In genomic region chr7:19341761-19342409, GRCm38 (mm10) we compare ENCODE assay signal across 8 mouse cellular contexts. TPM values are rescaled to one million over a fixed set of nuclear protein-coding genes. Genes with fewer than 3 reads are reported as not detected.
A peak's percentile ranks its signal among the peaks of the same experiment; 100 is the strongest.
DNase-seq lines count a peak whose midpoint lies in the region; ATAC-seq and TF ChIP-seq lines count a peak whose summit lies in the region.

No protein-coding gene starts in this region.

- DNase-seq in cerebellum, adult 8-10 months = peak; percentile 59
- DNase-seq in cerebellum, postnatal 4 days (ENCODE audit: low spot score in 2 of 2) = no peak
- DNase-seq in ES-CJ7 (ENCODE audit: low read depth, low spot score) = peak; percentile 55
- peak; percentile 24 for DNase-seq in forebrain, embryonic 14.5 days (ENCODE audit: low spot score)
- peak; percentile 38 for DNase-seq in hindbrain, embryonic 10.5 days (ENCODE audit: low spot score)
- no peak for DNase-seq in liver, postnatal 0 days

- TF ChIP-seq EP300 in liver, postnatal 0 days (IDR thresholded peaks at IDR 0.05; ENCODE audit: low read depth) = no peak

- WGBS in forebrain, embryonic 14.5 days = under 1% methylated on average over 37 of the region's 41 CpGs
- WGBS in hindbrain, embryonic 10.5 days = under 1% methylated on average over 41 of the region's 41 CpGs
- WGBS in liver, postnatal 0 days (ENCODE audit: insufficient replicate concordance) = 2% methylated on average over 41 of the region's 41 CpGs
- 1% methylated on average over 41 of the region's 41 CpGs for WGBS in small intestine, adult 2 months

- peak overlapping the region; percentile 89 for H3K4me2 ChIP-seq in forebrain, embryonic 14.5 days (ENCODE audit: low read length)
- H3K4me2 ChIP-seq in liver, postnatal 0 days (ENCODE audit: low read depth, low read length) = peak overlapping the region; percentile 58

- H3K27me3 ChIP-seq in forebrain, embryonic 14.5 days (replicated peaks; ENCODE audit: control insufficient read depth, insufficient read depth, low read length) = 0 out of 2 replicates have a peak, but pooled peaks cover 3% of the 10 kb centered on the region
- H3K27me3 ChIP-seq in hindbrain, embryonic 10.5 days (ENCODE audit: insufficient read depth, poor library complexity, severe bottlenecking) = peaks cover 34% of the 10 kb centered on the region
- peaks cover 23% of the 10 kb centered on the region for H3K27me3 ChIP-seq in liver, postnatal 0 days (ENCODE audit: insufficient read depth, low read length)
- peaks cover 8% of the 10 kb centered on the region for H3K27me3 ChIP-seq in small intestine, adult 2 months (ENCODE audit: control insufficient read depth, insufficient read depth, low read length)

- H3K4me1 ChIP-seq in forebrain, embryonic 14.5 days (ENCODE audit: control insufficient read depth, insufficient read depth, low read length) = peaks cover 24% of the 10 kb centered on the region
- peaks cover 43% of the 10 kb centered on the region for H3K4me1 ChIP-seq in hindbrain, embryonic 10.5 days (replicated peaks)
- H3K4me1 ChIP-seq in liver, postnatal 0 days (ENCODE audit: insufficient read depth) = peaks cover 30% of the 10 kb centered on the region
- H3K4me1 ChIP-seq in small intestine, adult 2 months (ENCODE audit: control insufficient read depth, insufficient read depth, insufficient read length, low read length) = peaks cover 14% of the 10 kb centered on the region

- no peak for TF ChIP-seq CTCF in liver, postnatal 0 days (IDR thresholded peaks at IDR 0.05; ENCODE audit: low read depth)
- TF ChIP-seq CTCF in small intestine, adult 2 months (IDR thresholded peaks at IDR 0.05; ENCODE audit: extremely low read depth, insufficient read length, insufficient replicate concordance, low read depth, low read length) = no peak

- no peak overlapping the region for H3K27ac ChIP-seq in forebrain, embryonic 14.5 days (ENCODE audit: low read depth, low read length)
- peak overlapping the region; percentile 76 for H3K27ac ChIP-seq in hindbrain, embryonic 10.5 days
- H3K27ac ChIP-seq in liver, postnatal 0 days (ENCODE audit: low read depth) = no peak overlapping the region
- H3K27ac ChIP-seq in small intestine, adult 2 months (ENCODE audit: insufficient read depth, low read depth, low read length) = no peak overlapping the region

- H3K4me3 ChIP-seq in forebrain, embryonic 14.5 days (ENCODE audit: low read depth, low read length) = peak overlapping the region; percentile 43
- H3K4me3 ChIP-seq in hindbrain, embryonic 10.5 days = peak overlapping the region; percentile 69
- peak overlapping the region; percentile 24; the same call in 1 of the 2 replicates for H3K4me3 ChIP-seq in liver, postnatal 0 days (ENCODE audit: low read depth, low read length)
- H3K4me3 ChIP-seq in small intestine, adult 2 months (ENCODE audit: low read depth, low read length) = peak overlapping the region; percentile 49

- ATAC-seq in forebrain, embryonic 14.5 days = no peak
- ATAC-seq in liver, postnatal 0 days = no peak
- ATAC-seq in granulocyte monocyte progenitor cell, adult 5-6 weeks (replicated peaks; ENCODE audit: poor library complexity, severe bottlenecking) = no peak

- peak overlapping the region; percentile 67 for H3K9ac ChIP-seq in forebrain, embryonic 14.5 days (ENCODE audit: low read length)
- H3K9ac ChIP-seq in liver, postnatal 0 days (replicated peaks) = peak overlapping the region; percentile 26; the same call in 1 of the 2 replicates

- no peak for TF ChIP-seq POLR2A in small intestine, adult 2 months (IDR thresholded peaks at IDR 0.05; ENCODE audit: low read depth, low read length)

- H3K36me3 ChIP-seq in forebrain, embryonic 14.5 days (ENCODE audit: control insufficient read depth, insufficient read depth, low read length) = no peaks in the 10 kb centered on the region
- no peaks in the 10 kb centered on the region for H3K36me3 ChIP-seq in hindbrain, embryonic 10.5 days
- H3K36me3 ChIP-seq in liver, postnatal 0 days (replicated peaks; ENCODE audit: insufficient read depth, low read length) = no peaks in the 10 kb centered on the region
- H3K36me3 ChIP-seq in small intestine, adult 2 months (ENCODE audit: control insufficient read depth, insufficient read depth, low read length) = no peaks in the 10 kb centered on the region

- no peaks in the 10 kb centered on the region for H3K9me3 ChIP-seq in forebrain, embryonic 14.5 days (replicated peaks; ENCODE audit: control insufficient read depth, low read length)
- H3K9me3 ChIP-seq in hindbrain, embryonic 10.5 days = no peaks in the 10 kb centered on the region
- H3K9me3 ChIP-seq in liver, postnatal 0 days (ENCODE audit: low read length) = no peaks in the 10 kb centered on the region

RNA-seq across cellular contexts. Expression of gene Ercc1, which starts 2.7 kb away (rescaled TPM):
- 99.5 and 101 TPM in 2 replicates for polyA plus RNA-seq in forebrain, embryonic 14.5 days (2014; fragmentation: Nextera tagmentation; extraction: Ambion mirVana)
- polyA plus RNA-seq in hindbrain, embryonic 10.5 days (2016; fragmentation: Nextera tagmentation; extraction: Ambion mirVana) = 106 and 128 TPM in 2 replicates
- 9.6 and 9.8 TPM in 2 replicates for polyA plus RNA-seq in liver, postnatal 0 days (2015; fragmentation: Nextera tagmentation; extraction: Ambion mirVana)
- 9.3 and 17.5 TPM in 2 replicates for polyA plus RNA-seq in small intestine, adult 2 months (2012; rRNA removed)
- 12.4 and 42.8 TPM in 2 replicates for total RNA-seq in granulocyte monocyte progenitor cell, adult 5-6 weeks (2014; fragmentation: Nextera tagmentation)
- 29.4 and 34.9 TPM in 2 replicates for total RNA-seq in granulocyte monocyte progenitor cell, adult 5-6 weeks (2017)

RNA-seq across cellular contexts. Expression of gene Cd3eap, which starts 17.4 kb away (rescaled TPM):
- 18.4 and 20.0 TPM in 2 replicates for polyA plus RNA-seq in forebrain, embryonic 14.5 days (2014; fragmentation: Nextera tagmentation; extraction: Ambion mirVana)
- 18.7 and 24.4 TPM in 2 replicates for polyA plus RNA-seq in hindbrain, embryonic 10.5 days (2016; fragmentation: Nextera tagmentation; extraction: Ambion mirVana)
- 7.7 and 7.8 TPM in 2 replicates for polyA plus RNA-seq in liver, postnatal 0 days (2015; fragmentation: Nextera tagmentation; extraction: Ambion mirVana)
- polyA plus RNA-seq in small intestine, adult 2 months (2012; rRNA removed) = 2.0 and 2.5 TPM in 2 replicates
- total RNA-seq in granulocyte monocyte progenitor cell, adult 5-6 weeks (2014; fragmentation: Nextera tagmentation) = 20.3 and 26.1 TPM in 2 replicates
- total RNA-seq in granulocyte monocyte progenitor cell, adult 5-6 weeks (2017) = 23.2 and 39.9 TPM in 2 replicates

RNA-seq across cellular contexts. Expression of gene Ppp1r13l, which starts 17.7 kb away (rescaled TPM):
- 1.1 and 1.3 TPM in 2 replicates for polyA plus RNA-seq in forebrain, embryonic 14.5 days (2014; fragmentation: Nextera tagmentation; extraction: Ambion mirVana)
- 4.7 and 5.6 TPM in 2 replicates for polyA plus RNA-seq in hindbrain, embryonic 10.5 days (2016; fragmentation: Nextera tagmentation; extraction: Ambion mirVana)
- 0.47 and 0.69 TPM in 2 replicates for polyA plus RNA-seq in liver, postnatal 0 days (2015; fragmentation: Nextera tagmentation; extraction: Ambion mirVana)
- 6.2 and 10.4 TPM in 2 replicates for polyA plus RNA-seq in small intestine, adult 2 months (2012; rRNA removed)
- 1.8 and 1.9 TPM in 2 replicates for total RNA-seq in granulocyte monocyte progenitor cell, adult 5-6 weeks (2014; fragmentation: Nextera tagmentation)
- 0.26 and 0.57 TPM in 2 replicates for total RNA-seq in granulocyte monocyte progenitor cell, adult 5-6 weeks (2017)

RNA-seq across cellular contexts. Expression of gene Fosb, which starts 32.0 kb away (rescaled TPM):
- polyA plus RNA-seq in forebrain, embryonic 14.5 days (2014; fragmentation: Nextera tagmentation; extraction: Ambion mirVana) = 0.17 TPM in 1 of 2 replicates, not detected in the other
- not detected in 2 replicates for polyA plus RNA-seq in hindbrain, embryonic 10.5 days (2016; fragmentation: Nextera tagmentation; extraction: Ambion mirVana)
- 0.06 TPM in 1 of 2 replicates, not detected in the other for polyA plus RNA-seq in liver, postnatal 0 days (2015; fragmentation: Nextera tagmentation; extraction: Ambion mirVana)
- 1.7 and 16.7 TPM in 2 replicates for polyA plus RNA-seq in small intestine, adult 2 months (2012; rRNA removed)
- 8.1 and 13.7 TPM in 2 replicates for total RNA-seq in granulocyte monocyte progenitor cell, adult 5-6 weeks (2014; fragmentation: Nextera tagmentation)
- total RNA-seq in granulocyte monocyte progenitor cell, adult 5-6 weeks (2017) = 19.3 and 24.4 TPM in 2 replicates

RNA-seq across cellular contexts. Expression of gene Ercc2, which starts 39.9 kb away (rescaled TPM):
- 12.9 and 15.2 TPM in 2 replicates for polyA plus RNA-seq in forebrain, embryonic 14.5 days (2014; fragmentation: Nextera tagmentation; extraction: Ambion mirVana)
- 29.0 and 33.9 TPM in 2 replicates for polyA plus RNA-seq in hindbrain, embryonic 10.5 days (2016; fragmentation: Nextera tagmentation; extraction: Ambion mirVana)
- 3.8 and 4.6 TPM in 2 replicates for polyA plus RNA-seq in liver, postnatal 0 days (2015; fragmentation: Nextera tagmentation; extraction: Ambion mirVana)
- 21.0 and 31.2 TPM in 2 replicates for polyA plus RNA-seq in small intestine, adult 2 months (2012; rRNA removed)
- total RNA-seq in granulocyte monocyte progenitor cell, adult 5-6 weeks (2014; fragmentation: Nextera tagmentation) = 10.7 and 26.9 TPM in 2 replicates
- 29.8 and 31.9 TPM in 2 replicates for total RNA-seq in granulocyte monocyte progenitor cell, adult 5-6 weeks (2017)

Comparison
In these comparisons a context has a peak if more than half of its experiments do, and no peak if none do; other contexts are left out.
1. DNase-seq: peak in cerebellum, adult 8-10 months (single experiment), ES-CJ7 (single experiment), forebrain, embryonic 14.5 days (single experiment) and hindbrain, embryonic 10.5 days (single experiment); none in cerebellum, postnatal 4 days (0 of 2) and liver, postnatal 0 days (single experiment).
2. Peak in every context shown above with its lines, with median percentiles within 50 percentile points of each other: H3K4me3 ChIP-seq.